Mouse (Mus musculus): ENCODE measurements around the gene Ldhd.

DNA sequence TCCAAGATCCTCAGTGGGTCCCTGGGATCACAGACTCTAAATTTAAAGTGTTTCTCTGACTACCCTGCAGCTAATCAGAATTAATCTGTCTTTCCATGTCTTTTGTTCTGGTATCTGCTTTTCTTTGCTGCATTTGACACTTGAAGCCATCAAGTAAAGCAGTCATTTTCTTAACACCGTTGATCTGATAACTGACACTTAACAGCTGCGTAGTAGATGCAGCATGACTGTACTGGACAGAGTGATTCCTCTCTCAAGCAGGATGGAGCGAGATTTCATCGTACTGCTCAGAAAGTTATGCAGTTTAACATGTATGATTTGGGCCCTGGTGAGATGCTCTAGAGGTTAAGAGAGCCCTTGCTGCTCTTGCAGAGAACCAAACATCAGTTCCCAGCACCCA lies 54.7 kb downstream of the Ldhd start:
- TF ChIP-seq ELF1 (IDR thresholded peaks at IDR 0.05; ENCODE audit: low read depth, low read length) (no peak), CTCF (IDR thresholded peaks at IDR 0.05 in 2 of 3, conservative IDR thresholded peaks at IDR 0.05 in 1 of 3; ENCODE audit: control insufficient read depth in 1 of 3, insufficient read depth in 1 of 3, low read depth in 2 of 3, low read length in 3 of 3, poor library complexity in 1 of 3, severe bottlenecking in 1 of 3) (no peak), ZKSCAN1 (IDR thresholded peaks at IDR 0.05; ENCODE audit: low read depth, low read length) (no peak), MEF2A (IDR thresholded peaks at IDR 0.05; ENCODE audit: extremely low read depth, insufficient replicate concordance, low read depth, low read length, poor library complexity, severe bottlenecking) (no peak), POLR2AphosphoS5 (IDR thresholded peaks at IDR 0.05; ENCODE audit: borderline replicate concordance, low read depth, low read length) (no peak), POLR2A (IDR thresholded peaks at IDR 0.05; ENCODE audit: control insufficient read depth in 1 of 2, insufficient read depth in 1 of 2, low read depth in 1 of 2, low read length in 2 of 2, poor library complexity in 1 of 2) (no peak), MAX (IDR thresholded peaks at IDR 0.05; ENCODE audit: low read length) (no peak), E2F4 (IDR thresholded peaks at IDR 0.05; ENCODE audit: borderline replicate concordance, low read depth, low read length) (no peak), MAFK (IDR thresholded peaks at IDR 0.05; ENCODE audit: borderline replicate concordance, low read depth, low read length) (no peak), JUND (IDR thresholded peaks at IDR 0.05; ENCODE audit: low read depth, low read length) (no peak)

All from MEL (cell line).